8 mouse cellular contexts compared by ENCODE assay signal in the genomic region with DNA sequence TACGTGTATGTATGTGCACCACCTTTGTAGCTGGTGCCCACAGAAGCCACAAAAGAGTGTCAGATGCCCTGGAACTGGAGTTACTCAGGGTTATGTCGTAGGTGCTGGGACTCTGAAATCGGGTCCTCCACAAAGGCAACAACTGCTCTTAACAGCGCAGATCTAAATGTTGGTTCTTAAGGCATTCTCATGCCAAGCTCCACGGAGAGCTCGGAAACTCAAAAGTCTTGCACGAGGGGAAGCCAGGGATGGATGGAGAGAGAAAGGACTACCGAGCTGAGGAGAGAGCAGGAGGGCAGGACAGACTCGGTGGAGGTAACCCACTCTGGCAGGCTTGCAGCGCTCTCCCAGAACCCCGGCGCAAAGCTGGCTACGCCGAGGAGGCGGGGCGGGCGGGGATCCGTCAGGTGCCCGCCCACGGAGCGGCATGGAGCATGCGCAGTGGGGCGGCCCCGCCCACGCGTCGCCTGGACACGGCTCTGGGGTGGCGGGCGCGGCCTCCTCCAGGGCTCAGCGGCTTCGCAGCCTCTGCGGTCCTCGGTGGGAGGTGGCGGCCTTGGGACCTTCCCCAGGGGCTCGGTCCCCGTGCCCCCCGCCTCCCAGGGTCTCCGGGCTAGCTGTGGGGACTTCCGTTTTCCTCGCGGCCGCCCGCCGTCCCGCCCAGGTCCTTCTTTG. TPM values are rescaled to one million over a fixed set of nuclear protein-coding genes. Genes with fewer than 3 reads are reported as not detected.
A peak's percentile ranks its signal among the peaks of the same experiment; 100 is the strongest.
DNase-seq lines count a peak whose midpoint lies in the region; ATAC-seq lines count a peak whose summit lies in the region.

Cplane1 (plus strand) TSS at position 516 of the 675 bp plus-strand sequence.

- peaks cover 21% of the 10 kb centered on the region for H3K36me3 ChIP-seq in hindbrain, embryonic 13.5 days

- peak within 1 kb of the TSS; percentile 60 for H3K4me2 ChIP-seq in hindbrain, embryonic 13.5 days

- H3K4me1 ChIP-seq in hindbrain, embryonic 13.5 days (replicated peaks) = peaks cover 15% of the 10 kb centered on the region

- ATAC-seq in hindbrain, embryonic 13.5 days (ENCODE audit: low FRiP score) = peak; percentile 99

- peak; percentile 96 for DNase-seq in Muller cell, postnatal 12 days (ENCODE audit: inconsistent ontology term)
- DNase-seq in cerebellum, adult 9-11 months = peak; percentile 93
- peak; percentile 85 to 92 for DNase-seq in frontal cortex, postnatal 10 days (ENCODE audit: low spot score in 2 of 2)
- peak; percentile 95 to 96 for DNase-seq in layer of hippocampus, postnatal 25 days (ENCODE audit: extremely low spot score in 1 of 2, low spot score in 1 of 2)
- DNase-seq in lung, postnatal 25 days (ENCODE audit: low spot score) = peak; percentile 89
- peak; percentile 97 for DNase-seq in retina, embryonic 14.5 days (ENCODE audit: low spot score)
- DNase-seq in thymus, postnatal 4 days = peak; percentile 98

- peak within 1 kb of the TSS; percentile 91 for H3K4me3 ChIP-seq in hindbrain, embryonic 13.5 days

- H3K27me3 ChIP-seq in hindbrain, embryonic 13.5 days = no peaks in the 10 kb centered on the region

- H3K9me3 ChIP-seq in hindbrain, embryonic 13.5 days = no peaks in the 10 kb centered on the region

- peak within 1 kb of the TSS; percentile 97 for H3K27ac ChIP-seq in hindbrain, embryonic 13.5 days

- peak within 1 kb of the TSS; percentile 97 for H3K9ac ChIP-seq in hindbrain, embryonic 13.5 days

- under 1% methylated on average over 36 of the region's 47 CpGs for WGBS in hindbrain, embryonic 13.5 days

RNA-seq across cellular contexts. Expression of gene Cplane1, which starts in this region (rescaled TPM):
- polyA plus RNA-seq in hindbrain, embryonic 13.5 days (2015; fragmentation: Nextera tagmentation; extraction: Ambion mirVana) = 18.5 and 19.0 TPM in 2 replicates
- total RNA-seq in layer of hippocampus, postnatal 25 days (2021) = 10 to 100 TPM; 21.8 to 34.7 TPM

Comparison
In these comparisons a context has a peak if more than half of its experiments do, and no peak if none do; other contexts are left out.
1. Peak in every context shown above with its lines: DNase-seq, ATAC-seq, H3K4me3 ChIP-seq and H3K27ac ChIP-seq.